Mouse (Mus musculus) spleen, adult 18-20 months (tissue): ENCODE data around the gene Trim16.
A peak's percentile ranks its signal among the peaks of the same experiment; 100 is the strongest.

Experiments
- DNase-seq, 2 experiments: peaks; one replicate each; pipeline ENCODE4 v3.0.0; 2022; ENCODE audit warnings: mixed read lengths in 2 of 2

The Trim16 gene

DNA sequence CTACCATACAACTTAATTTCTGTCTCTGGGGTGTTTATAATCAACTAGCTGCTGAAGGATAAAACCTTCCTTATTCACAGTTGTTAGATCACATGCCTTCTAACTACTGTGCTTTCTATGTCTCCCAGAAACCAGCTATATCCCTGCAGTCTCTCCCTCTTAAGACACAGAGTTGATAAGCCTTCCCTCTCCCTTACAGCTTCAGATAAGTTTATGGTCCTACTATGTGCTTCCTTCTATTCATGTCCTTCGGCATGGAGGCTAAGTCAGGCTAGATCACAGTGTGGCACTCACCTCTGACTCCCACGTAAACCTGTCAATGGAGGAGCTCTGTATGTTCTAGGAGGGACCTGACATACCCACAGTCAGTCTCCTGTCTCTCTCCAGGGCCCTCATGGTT, 10.4 kb downstream of the Trim16 start:
- DNase-seq, result no peak

DNA sequence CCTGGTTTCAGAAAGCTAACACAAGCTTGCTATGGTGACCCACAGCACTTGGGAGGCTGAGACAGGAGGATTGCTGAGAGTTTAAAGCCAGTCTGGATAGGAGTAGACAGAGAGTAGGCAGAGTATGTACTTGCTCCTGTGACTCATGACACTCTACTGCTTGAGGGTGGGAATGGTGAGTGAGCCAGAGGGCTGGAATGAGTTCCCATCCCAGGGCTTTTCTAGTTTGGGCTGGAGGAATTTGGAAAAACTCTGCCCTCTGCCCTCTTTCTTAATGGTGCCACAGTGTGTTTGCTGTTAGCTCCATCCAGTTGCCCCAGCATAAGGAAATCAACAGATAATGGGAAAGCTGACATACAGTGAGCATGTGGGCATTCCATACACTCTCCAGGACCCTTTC, 11.9 kb downstream of the Trim16 start:
- DNase-seq, result no peak

DNA sequence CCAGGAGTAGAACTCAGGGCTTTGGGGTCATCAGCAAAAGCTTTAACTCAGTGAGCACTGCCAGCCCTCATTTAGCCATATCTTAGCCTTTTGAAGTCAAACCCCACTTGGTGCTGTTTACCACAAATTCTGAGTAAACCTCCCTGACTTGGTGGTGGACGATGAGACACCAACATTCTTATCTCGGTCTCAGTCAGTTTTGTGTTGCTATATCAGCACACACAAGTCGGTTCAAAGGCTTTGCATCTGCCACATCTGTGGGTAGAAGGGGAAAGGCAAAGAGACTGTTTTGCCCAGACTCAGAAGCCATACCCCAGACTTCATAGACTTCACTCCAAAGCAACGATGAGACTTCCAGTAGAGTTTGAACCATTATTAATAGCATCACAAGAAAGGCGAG, 24.5 kb downstream of the Trim16 start:
- no peak for DNase-seq

DNA sequence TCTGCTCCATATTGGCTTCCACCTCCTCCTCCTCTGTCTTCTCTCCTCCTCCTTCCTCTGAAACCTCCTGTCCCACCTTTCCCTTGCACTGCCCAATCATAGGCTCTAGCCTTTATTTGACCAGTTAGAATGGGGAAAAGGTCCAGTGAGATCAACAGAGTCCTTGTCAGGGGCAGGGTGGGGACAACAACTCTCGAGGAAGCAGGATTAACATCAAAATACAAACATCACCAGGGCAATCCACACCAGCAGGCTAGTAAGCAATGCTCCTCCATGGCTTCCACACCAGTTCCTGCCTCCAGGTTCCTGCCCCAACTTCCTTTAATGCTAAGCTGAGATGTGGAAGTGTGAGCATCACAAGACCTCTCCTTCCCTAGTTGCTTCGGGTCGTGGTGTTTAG, 25.7 kb downstream of the Trim16 start:
- DNase-seq, result no peak

DNA sequence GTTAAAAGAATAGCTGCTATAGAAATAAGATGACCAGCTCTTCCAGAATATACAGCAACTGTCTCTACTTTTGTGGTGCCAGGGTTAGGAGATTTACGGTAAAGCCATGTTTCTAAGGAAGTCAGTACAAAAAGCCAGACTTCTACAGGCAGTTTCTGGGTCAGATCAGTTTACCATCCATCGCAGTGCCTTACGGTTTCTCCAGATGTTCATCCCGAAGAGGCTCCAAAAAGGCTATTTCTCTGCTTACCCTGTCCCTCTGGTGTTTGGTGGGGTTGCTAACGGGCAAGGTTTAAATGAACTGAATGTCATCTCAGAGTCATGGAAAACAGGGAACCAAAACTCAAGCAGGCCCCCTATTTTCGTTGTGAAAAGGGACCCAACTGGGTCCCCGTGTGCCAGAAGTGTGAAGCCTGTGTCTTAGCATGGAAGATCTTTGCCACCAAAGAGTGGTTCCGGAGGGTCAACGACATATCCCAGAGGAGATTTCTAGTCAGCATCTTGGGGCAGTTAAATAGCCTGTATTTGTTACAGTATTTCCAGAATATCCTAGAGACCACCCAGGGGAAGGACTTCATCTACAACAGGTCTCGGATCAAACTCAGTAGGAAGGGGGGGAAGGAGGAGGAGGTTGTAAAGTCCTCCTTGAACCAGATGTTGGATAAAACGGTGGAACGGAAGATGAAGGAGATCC, 27.1 kb downstream of the Trim16 start, which contains the start of gene Fbxw10:
Gene Fbxw10 (plus strand): TSS at position 109 of the 694 bp plus-strand sequence.
- DNase-seq, result peak in 1 of 2 experiments; percentile 30

DNA sequence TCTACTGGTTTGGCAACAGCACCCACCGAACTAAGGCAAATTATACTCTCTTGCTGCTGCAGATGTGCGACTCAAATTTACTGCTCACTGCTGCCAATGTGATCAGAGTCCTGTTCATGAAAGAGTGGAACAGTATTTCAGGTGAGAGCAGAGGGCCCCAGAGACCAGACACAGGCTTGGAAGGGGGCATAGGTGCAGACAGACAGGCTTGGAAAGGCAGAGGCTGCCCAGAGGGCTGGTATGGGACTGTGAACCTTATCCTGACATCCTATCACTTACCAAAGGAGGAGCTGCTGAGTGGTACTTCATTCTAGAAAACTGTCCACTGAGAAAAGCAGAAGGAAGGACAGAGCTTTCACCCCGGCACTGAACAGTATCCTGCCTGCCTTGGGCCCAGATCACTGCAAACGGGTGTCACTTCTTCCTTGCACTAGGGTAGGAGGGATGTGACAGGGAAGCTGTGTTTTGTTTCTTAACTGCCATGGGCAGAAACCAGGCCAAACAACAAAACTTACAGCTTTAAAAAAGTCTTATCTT, 27.7 kb downstream of the Trim16 start:
- peak in 1 of 2 experiments; percentile 8 for DNase-seq

DNA sequence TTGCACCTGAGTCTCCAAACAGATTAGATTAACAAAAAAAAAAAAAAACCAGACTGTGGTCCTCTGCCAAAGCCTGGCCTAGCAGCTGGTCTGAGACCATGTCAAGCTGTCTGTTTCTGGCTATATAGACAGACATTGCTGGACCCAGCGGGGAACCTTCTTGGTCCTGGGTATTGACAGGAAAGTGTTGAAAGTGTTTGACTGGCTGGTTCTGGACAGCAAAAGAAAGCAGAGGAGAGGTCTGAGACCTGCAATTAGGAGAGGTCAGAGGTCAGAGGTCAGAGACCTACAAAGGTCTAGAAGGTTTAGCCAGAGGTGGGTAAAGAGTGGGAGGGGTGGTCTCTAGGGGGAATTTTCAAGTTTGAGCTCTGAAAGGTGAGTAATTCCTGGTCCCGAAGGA, 28.3 kb downstream of the Trim16 start:
- no peak for DNase-seq

DNA sequence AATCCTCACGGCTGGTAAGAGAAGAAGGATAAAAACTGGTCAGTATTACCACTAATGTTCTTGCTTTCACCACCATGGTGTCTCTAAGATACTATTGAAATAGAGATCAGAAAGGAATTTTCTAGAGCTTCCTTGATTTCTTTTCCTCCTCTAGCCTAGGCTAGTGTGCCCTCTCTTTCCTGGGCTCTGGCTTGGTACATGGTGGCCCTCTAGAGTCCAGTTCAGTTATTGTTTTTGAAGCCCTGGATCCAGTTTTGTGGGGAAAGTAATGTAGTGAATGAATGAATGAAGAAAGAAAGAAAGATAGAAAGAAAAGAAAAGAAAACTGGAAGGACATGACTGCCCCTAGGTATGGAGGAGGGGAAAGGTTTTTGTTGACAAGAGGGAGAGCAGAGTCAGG, 31.2 kb downstream of the Trim16 start:
- DNase-seq, result no peak

DNA sequence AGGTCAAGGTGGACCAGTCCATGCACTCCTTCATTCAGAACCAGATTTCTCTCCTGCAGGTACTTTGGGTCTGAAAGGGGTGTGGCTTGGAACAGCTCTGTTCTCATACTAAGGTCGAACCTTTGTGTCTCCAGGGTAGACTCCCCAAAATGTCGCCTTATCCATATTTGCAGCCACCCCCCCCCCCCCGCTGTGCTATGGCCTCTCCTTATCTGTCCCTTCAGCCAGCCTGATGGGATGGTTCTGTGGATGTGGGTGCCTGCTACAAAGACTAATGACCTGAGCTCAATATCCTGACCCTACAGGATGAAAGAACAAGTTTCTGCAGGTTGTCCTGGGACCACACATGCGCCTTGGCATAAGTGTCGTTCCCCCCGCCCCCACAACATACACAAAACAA, 33.3 kb downstream of the Trim16 start:
- no peak for DNase-seq

DNA sequence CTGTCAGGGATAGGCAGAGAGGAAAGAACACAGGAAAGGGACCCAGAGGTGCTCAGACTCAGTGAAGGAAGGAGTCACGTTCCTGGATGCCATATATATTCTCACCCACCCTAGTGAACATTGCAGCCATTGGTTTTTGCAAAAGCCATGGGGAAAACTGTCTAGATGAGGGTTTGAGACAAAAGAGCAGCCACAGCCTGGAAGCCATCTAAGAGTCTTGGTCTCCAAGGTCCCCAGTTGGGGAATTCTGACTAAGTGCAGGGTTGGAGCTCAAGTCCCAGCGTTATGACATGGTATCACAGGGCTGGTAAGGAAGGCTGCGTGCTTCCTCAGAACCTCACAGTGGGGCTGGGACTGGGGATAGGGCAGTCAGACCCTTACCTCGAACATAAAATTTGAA, 45.5 kb downstream of the Trim16 start:
- DNase-seq, result no peak

DNA sequence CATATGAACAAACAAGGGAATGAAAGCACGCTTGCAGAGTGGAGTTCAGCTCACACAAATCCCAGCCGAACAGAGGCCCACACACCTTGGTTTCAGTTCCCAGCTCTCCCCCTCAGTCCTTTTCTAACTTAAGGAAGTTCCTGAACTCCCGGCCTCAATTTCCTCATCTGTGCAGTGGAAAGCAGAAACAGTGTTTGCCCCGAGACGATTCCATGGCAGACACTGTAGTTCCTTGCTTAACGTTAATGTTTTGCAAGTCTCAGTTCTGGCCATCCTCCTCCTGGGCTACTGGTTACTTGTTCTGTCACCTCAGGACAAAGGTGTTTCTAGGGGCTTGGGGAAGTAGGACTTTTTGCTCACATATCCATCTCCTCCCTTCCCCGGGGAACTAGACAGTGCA, 46.7 kb downstream of the Trim16 start:
- no peak for DNase-seq

DNA sequence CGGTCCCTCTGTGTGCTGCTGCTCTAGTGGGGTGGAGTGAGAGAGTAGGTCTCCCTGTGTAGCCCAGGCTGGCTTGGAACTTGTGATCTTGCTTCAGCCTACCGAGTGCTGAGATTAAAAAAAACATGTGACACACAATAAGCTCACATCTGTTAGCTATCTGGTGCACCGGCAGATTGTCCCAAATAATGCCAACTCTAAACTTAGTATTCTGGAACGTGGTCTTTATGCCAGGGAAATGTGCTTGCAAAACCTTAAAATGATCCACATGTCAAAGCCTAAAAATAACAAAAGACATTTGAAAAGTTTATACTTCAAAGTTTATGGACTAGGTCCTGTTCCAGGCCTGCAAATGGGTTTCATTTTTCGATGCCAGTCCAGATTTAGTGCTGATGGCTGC, 49.2 kb downstream of the Trim16 start:
- no peak for DNase-seq

DNA sequence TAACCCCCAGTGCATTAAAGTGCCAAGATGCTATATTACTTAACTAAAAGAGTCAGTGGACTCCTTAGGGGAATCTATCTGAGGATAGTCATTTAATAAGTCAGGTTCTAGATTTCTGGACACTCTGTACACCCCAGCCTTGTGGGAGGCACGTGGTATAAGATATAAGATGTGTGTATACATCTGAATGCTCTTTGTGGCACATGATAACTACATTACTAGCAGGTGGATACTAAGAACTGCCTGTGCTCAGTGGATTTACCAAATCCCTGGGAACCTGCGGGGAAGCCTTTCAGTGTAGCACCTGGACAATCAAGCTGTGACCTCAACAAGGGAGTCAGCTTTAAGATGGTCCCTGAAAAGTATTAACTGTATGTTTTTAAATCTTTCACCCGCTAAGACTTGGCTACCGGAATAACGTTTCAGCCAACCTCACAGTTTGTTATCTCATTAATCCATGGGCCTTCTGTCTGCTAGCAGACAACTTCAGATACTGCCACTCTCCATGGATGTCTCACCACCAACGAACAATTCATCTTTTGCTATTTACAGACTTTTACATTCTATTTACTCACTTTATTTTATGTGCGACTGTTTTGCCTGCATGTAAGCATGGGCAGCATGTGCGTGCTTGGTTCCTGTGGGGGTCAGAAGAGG, 49.8 kb downstream of the Trim16 start:
- no peak for DNase-seq

DNA sequence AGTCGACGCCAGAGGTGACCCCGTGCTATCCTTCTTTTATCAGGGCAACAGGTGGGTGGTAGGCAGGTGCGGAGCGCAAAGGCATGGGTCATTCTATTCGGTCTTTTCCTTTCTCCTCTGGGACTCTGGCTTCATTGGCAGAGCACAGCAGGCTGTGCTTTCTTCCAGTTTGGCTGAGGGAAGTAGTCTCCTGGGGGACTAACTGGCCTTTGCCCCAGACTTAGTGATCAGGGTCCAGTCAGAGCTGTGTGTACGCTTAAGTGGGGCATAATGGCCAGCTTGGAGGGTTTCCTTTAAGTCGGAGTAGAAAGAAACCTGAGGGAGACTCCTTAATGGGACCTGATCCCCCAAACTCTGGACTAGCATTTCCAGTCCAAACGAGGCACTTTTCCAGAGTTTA, 53.4 kb downstream of the Trim16 start:
- no peak for DNase-seq

DNA sequence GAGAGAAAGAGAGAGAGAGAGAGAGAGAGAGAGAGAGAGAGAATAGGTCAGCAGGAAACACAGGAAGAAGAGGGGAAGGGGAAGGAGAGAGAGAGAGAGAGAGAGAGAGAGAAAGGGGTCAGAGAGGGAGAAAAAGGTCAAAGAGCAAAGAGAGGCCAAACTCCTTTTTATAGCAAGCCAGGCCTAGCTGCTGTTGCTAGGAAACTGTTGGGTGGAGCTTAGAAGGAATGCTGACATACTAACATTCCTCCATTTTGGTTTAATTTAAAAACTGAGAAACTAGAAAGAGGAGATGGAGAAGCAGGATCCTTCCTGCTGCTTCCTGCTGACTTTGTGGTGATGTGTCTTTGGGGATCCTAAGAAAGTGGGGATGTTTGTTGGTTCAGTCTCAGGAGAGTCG, 55.7 kb downstream of the Trim16 start:
- DNase-seq, result no peak

DNA sequence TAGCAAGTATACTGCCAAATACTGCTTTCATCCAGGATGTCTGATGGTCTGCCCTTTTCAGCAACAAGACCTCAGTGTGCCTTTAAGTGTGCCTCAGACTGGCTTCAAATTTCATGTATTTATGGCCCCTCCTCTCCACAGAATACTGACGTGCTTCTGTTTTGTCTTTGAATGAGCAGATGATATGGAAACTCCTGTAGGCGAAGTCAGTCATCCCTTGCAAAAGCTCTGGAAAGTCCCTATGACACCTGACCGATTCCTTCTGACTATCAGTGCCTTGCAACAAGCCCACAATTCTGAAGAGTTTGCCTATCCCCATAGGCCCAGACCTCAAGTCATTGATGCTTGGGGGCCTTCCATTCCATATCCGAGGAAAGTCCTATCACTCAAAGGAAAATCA, 56.4 kb downstream of the Trim16 start:
- no peak for DNase-seq

DNA sequence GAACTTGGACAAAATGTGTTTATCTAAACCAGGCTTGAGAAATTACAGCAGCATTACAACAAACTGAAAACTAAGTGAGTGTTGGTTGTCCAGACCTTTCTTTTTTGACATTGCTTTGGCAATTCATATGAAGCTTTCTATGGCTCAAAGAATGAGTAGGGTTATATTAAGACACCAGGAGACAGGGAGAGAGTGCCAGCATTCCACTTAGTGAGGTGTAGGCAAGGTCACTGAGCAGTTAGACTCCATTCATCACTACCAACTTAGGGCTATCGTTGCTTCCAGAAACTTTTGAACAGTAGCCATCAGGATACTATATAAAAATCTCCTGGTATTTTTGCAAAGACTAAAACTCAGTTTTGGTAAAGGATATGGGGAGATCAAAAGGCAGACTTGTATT, 57.4 kb downstream of the Trim16 start:
- DNase-seq, result no peak

DNA sequence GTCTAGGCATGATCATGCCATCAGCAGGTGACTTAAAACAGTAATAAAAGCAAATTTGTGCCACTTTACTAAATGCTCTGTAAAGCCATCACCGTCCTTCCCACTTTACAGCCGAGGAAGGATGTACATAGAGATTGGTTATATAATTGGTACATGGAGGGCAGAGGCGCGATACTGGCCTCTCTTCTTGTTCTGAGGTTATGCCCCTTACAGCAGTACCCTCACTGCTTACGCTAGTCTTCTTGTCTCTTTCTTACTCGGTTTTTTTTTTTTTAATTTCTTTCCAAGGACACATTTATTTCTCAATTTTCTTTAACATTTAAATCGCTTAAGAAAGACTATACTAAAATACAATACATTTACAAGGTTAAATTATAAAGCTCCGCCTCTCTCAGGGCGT, 58.7 kb downstream of the Trim16 start:
- no peak for DNase-seq

DNA sequence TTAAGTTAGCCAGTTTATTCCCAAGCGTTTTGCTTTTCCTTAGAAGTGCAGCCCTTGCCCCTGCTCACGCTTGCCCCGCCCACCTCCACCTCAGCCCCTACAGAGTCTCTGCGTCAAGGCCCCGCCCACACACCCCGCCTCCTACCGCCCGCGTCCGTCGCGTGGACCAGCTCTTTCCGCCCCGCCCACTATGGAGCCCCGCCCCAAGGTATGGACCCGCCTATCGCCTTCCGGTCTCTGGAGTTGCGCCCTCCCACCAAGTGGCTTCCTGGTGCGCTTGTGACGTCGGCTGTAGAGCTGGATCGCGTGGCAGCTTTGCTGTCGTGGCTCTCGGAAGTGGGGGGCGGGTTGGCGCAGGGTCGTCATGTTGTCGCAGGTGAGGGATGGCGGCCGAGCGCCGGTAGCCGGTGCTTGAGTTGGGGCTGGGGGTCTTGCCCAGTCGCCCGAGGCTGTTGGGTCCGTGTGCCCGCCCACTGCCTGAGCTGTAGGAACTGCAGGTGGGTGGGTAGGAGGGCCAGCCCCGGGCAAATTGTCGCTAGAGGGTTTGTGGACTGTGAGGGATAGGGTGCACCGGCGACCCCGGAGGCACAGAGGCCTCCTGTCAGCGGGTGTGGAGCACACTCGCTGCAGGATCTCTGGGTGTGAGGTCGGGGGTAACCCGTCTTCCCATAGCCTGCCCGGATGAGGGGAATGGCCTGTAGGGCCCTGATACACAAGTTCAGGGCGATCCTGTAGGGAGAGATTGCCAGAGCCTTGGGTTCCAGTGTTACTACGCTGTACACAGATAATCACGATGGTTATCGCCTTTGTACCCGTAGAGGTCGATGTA, 59.4 kb downstream of the Trim16 start, which contains the start of gene Tvp23b:
Gene Tvp23b (plus strand): TSS at position 236 of the 829 bp plus-strand sequence.
- peak; percentile 98 to 100 for DNase-seq

DNA sequence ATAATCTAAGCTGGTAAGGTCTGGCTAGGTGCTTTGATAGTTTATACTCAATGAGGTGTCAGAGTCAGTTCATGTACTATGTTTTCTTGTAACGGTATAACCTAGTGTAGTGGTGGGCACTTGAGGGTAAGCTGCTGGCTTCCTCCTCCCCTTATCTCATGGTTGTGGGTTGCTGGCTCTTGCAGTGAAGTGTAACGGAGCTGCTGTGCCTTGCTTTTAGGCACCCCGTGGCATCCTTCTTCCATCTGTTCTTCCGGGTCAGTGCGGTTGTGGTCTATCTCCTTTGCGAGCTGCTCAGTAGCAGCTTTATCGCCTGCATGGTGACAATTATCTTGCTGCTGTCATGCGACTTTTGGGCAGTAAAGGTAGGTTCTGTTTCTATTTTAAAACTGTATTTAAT, 63.4 kb downstream of the Trim16 start:
- DNase-seq, result no peak

DNA sequence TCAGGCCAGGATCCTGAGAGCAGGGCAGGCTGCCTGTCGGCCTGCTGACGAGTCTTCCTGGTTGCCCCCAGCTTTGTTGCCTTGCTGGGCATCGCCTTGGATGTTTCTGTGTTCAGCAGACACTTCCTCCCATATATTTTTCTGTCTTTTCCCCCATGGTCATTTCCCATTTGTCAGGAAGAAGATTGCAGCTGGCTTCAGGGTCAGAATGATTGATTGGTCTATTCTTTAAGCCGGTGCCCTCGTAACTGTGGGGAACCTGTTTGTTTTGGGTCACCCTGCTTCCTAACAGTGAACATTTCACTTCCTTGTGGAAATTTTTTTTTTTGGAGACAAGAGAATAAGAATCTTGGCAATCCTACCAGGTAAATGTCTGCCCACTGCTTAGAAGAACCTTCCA, 65.3 kb downstream of the Trim16 start:
- DNase-seq, result no peak

DNA sequence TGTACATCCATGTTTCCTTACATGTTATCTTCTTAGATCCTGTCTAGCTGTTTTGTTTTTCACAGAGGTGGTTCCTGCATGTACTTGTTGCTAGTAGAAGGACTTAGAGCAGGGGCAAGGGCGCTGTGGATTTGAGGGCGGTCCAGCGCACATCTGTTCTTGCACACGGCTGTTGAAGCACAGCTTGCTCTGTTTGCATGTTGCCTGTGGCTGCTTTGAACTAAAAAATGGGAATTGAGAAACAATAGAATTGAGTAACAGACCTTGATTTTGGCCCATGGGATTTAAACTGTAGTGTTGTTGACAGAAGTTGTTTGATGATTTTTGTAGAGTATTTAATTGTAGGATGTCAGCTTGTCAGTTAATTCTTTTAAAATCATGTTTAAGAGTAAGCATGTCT, 70.8 kb downstream of the Trim16 start:
- DNase-seq, result no peak

DNA sequence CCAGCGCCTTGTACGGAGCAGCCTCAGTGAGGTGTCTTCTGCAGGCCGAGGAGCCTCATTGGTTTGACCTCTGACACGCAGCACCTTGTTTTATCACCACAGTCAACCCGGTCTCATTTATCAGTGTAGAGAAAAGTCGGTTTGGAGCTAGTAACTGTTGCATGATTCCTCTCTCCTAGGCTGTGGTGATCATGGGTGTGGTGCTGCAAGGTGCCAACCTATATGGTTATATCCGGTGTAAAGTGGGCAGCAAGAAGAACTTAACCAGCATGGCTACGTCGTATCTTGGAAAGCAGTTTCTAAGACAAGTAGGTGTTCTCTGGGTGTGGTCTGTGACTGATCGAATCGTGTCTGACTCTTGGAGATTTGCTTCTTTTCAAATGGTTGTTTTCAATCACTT, 71.7 kb downstream of the Trim16 start:
- no peak for DNase-seq
